Mouse (Mus musculus) myocyte (in vitro differentiated cells): ENCODE results near the gene 6030452D12Rik.

Experiments
- MYOD1 ChIP-seq, 3 experiments: IDR thresholded peaks; one replicate each; pipeline ENCODE4 v1.6.1; 2011; ENCODE audit warnings: control low read depth in 2 of 3, low read depth in 2 of 3, mild to moderate bottlenecking in 2 of 3, moderate library complexity in 1 of 3; ENCODE audit not compliant: insufficient read length in 2 of 3, control insufficient read depth in 1 of 3
- POLR2A ChIP-seq: IDR thresholded peaks from one replicate; pipeline ENCODE4 v1.6.1; 2011; ENCODE audit warnings: low read depth, mild to moderate bottlenecking, control low read depth, moderate library complexity; ENCODE audit not compliant: insufficient read length
- POLR2AphosphoS2 ChIP-seq: IDR thresholded peaks from one replicate; pipeline ENCODE4 v1.6.1; 2011; ENCODE audit warnings: low read depth, control low read depth; ENCODE audit not compliant: insufficient read length
- SRF ChIP-seq: IDR thresholded peaks from one replicate; pipeline ENCODE4 v1.6.1; 2011; ENCODE audit warnings: low read depth; ENCODE audit not compliant: control insufficient read depth, insufficient read length
- TCF12 ChIP-seq: IDR thresholded peaks from one replicate; pipeline ENCODE4 v1.6.1; 2011; ENCODE audit warnings: mild to moderate bottlenecking, control low read depth; ENCODE audit not compliant: poor library complexity, insufficient read depth, severe bottlenecking
- USF1 ChIP-seq: IDR thresholded peaks from one replicate; pipeline ENCODE4 v1.6.1; 2011; ENCODE audit warnings: low read depth, mild to moderate bottlenecking, control low read depth, moderate library complexity

DNA sequence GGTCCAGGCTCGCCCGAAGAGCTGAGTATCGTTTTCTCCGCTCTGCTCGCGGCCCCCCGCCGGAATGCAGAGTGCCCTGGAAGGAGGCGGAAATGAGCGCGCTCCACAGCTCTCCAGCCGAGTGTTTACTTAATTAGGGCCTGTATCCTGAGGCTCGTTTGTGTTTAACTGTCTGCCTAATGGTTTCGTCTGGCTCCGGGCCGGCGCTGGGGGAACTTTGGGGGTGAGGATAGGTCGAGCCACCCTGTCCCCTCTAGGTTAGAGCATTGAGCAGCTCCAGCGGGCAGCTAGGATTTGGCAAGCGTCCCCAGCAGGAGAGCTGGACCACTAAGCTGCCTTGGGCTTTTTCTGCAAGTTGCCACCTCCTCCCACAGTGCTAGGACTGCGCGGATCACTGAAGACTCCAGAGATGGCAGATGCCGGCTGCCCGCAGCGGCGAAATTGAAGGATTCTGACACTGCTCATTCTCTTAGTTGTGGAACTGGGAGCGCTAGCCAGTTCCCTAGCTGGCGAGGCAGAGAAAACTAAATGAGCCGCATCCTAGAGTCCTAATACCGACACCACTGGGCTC lies 7.5 kb downstream of the 6030452D12Rik start:
- no peak for TF ChIP-seq POLR2AphosphoS2
- TF ChIP-seq USF1, result no peak
- TF ChIP-seq SRF, result no peak
- no peak for TF ChIP-seq POLR2A
- TF ChIP-seq MYOD1 (IDR thresholded peaks at IDR 0.05; ENCODE audit: control insufficient read depth in 1 of 3, insufficient read length in 2 of 3, low read depth in 2 of 3), result no peak
- TF ChIP-seq TCF12, result no peak
